Mouse (Mus musculus) embryonic fibroblast, embryonic 13.5 days (primary cell): ENCODE results near the gene Scrn2.

Experiments
- CTCF ChIP-seq: IDR thresholded peaks from 2 replicates; pipeline ENCODE4 v1.5.1; 2011; ENCODE audit warnings: mild to moderate bottlenecking, control low read depth, low read length, moderate library complexity, borderline replicate concordance; ENCODE audit not compliant: insufficient read depth
- POLR2A ChIP-seq: IDR thresholded peaks from 2 replicates; pipeline ENCODE4 v1.6.1; 2011; ENCODE audit warnings: low read depth, mild to moderate bottlenecking, control low read depth, low read length, moderate library complexity

DNA sequence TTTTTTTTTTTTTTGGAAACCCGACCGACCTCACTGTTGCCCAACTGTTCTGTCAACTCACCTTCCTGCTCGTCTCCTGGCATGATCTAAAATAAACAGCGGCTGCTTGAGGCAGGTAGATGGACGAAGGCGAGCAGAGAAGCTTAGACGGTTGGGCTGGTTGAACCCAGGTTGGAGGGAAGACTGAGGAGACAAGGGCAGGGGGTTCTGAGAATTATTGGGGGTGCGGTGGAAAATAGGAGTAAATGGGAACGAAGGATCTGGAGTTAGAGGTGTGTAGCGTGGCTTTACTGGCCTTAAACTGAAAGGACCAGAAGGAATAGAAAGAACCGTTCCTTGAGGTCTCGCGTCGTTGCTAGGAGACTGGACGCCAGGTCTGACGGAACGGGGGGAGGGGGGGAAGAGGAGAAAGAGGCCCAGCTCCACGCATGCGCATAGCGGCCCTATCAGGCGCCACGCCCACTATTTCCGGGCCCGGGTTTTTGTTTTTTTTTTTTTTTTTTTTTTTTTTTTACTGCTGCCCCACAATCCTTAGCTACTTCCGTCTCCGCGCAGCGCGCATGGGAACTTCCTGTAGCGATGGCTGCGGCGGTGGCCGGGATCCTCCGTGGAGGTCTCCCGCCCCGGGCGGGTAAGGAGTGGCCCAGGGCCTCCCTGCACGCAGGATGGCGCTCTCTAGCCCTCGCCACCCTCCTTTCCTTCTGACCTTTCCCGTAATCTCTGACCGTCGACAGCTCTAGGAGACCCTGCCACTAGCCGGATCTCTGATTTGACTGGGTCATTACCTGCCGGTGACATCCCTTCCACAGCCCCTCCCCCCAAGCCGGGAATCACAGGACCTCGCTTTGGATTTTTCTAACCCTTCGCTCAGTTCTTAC lies 11.5 kb downstream of the Scrn2 start, which contains the start of the genes Lrrc46 and Mrpl10:
- peak; percentile 86 for TF ChIP-seq POLR2A
- TF ChIP-seq CTCF: no peak
